Mouse (Mus musculus) bone marrow, adult 2 months (tissue): ENCODE data around the gene Sorbs1. TPM values are rescaled to one million over a fixed set of nuclear protein-coding genes. Genes with fewer than 3 reads are reported as not detected.

Source experiments
- H3K27ac ChIP-seq: fragments of 200-500 bp; 2 replicates; pipeline ENCODE4 v1.5.1; 2012; ENCODE audit warnings: low read depth, mild to moderate bottlenecking, control low read depth, inconsistent platforms, low read length; ENCODE audit not compliant: control insufficient read depth, poor library complexity, insufficient read depth
- H3K4me1 ChIP-seq: fragments of 200-500 bp; 2 replicates; pipeline ENCODE4 v1.6.1; 2011; ENCODE audit warnings: low read length; ENCODE audit not compliant: control insufficient read depth, insufficient read depth
- H3K4me3 ChIP-seq: fragments of 200-500 bp; replicated peaks from 2 replicates; pipeline ENCODE3; 2011; ENCODE audit warnings: mild to moderate bottlenecking, low read depth, low read length, control low read depth; ENCODE audit not compliant: control insufficient read depth
- CTCF ChIP-seq: fragments of 200-500 bp; IDR thresholded peaks from 2 replicates; pipeline ENCODE4 v1.5.1; 2011; ENCODE audit warnings: low read length, control low read depth; ENCODE audit not compliant: control insufficient read depth, insufficient read depth
- POLR2A ChIP-seq: fragments of 200-500 bp; IDR thresholded peaks from 2 replicates; pipeline ENCODE4 v1.6.1; 2011; ENCODE audit warnings: low read depth, mild to moderate bottlenecking, control low read depth, low read length, borderline replicate concordance; ENCODE audit not compliant: control insufficient read depth
- WGBS: fragments of 180-500 bp; shearing (Covaris S2); methylation state at CpG from one replicate; pipeline ENCODE4 v1.1.7; 2018; 5-methylcytosine and 5-hydroxymethylcytosine counted together
- polyA plus RNA-seq: library from polyadenylated mRNA; stranded (reverse); fragments of >200 nt; gene quantifications from 2 replicates; pipeline ENCODE4 v1.2.4, GENCODE M21; 2011; ENCODE audit warnings: low replicate concordance; ENCODE audit not compliant: missing spikeins, insufficient read depth, insufficient read length

The Sorbs1 gene
- polyA plus RNA-seq, 1 experiment = 26.1 TPM

GRCm38 (mm10) chr19:40499141-40499540 lies 14.4 kb downstream of the Sorbs1 start:
- no peaks in the 10 kb centered on the region for H3K4me1 ChIP-seq
- no peak overlapping the region for H3K4me3 ChIP-seq
- H3K27ac ChIP-seq = no peak overlapping the region
- 68% methylated on average over 8 of the region's 8 CpGs for WGBS
- TF ChIP-seq CTCF = no peak
- TF ChIP-seq POLR2A = no peak

DNA sequence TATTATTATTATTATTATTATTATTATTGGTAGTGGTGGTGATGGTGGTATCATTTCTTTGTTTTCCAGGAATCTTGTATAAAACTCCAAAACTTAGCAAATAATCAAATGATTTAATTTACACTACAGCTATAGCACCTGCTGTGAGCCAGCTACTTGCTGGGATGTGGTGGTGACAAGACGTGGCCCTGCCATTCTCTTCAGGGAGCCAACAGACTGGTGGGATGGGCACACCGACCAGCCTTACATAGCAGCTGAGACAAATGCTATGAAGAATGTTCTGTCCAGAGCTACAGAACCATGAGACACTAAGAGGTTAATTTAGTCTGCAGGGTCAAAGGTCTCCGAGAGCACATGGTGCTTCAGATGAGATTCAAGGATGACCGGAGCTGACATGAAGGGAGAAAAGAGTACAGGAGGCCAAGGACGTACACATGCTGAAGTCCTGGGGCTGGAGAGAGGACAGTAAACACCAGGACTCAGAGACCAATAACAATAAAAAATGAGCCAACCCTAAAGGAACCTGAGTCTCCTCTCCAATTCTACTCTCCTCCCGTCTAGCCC lies 15.3 kb downstream of the Sorbs1 start:
- TF ChIP-seq CTCF (no peak), POLR2A (no peak)
- 87% methylated on average over 6 of the region's 6 CpGs for WGBS
- Histone ChIP-seq H3K27ac (no peak overlapping the region), H3K4me1 (no peaks in the 10 kb centered on the region), H3K4me3 (no peak overlapping the region)

GRCm38 (mm10) chr19:40496509-40497267 lies 16.9 kb downstream of the Sorbs1 start:
- WGBS = 88% methylated on average over 11 of the region's 11 CpGs
- Histone ChIP-seq H3K4me1 (no peaks in the 10 kb centered on the region), H3K4me3 (no peak overlapping the region), H3K27ac (no peak overlapping the region)
- TF ChIP-seq CTCF (no peak), POLR2A (no peak)

GRCm38 (mm10) chr19:40496071-40496470 lies 17.5 kb downstream of the Sorbs1 start:
- H3K4me3 ChIP-seq = no peak overlapping the region
- WGBS = 51% methylated on average over 4 of the region's 4 CpGs
- H3K27ac ChIP-seq = no peak overlapping the region
- no peaks in the 10 kb centered on the region for H3K4me1 ChIP-seq
- no peak for TF ChIP-seq CTCF
- TF ChIP-seq POLR2A = no peak

DNA sequence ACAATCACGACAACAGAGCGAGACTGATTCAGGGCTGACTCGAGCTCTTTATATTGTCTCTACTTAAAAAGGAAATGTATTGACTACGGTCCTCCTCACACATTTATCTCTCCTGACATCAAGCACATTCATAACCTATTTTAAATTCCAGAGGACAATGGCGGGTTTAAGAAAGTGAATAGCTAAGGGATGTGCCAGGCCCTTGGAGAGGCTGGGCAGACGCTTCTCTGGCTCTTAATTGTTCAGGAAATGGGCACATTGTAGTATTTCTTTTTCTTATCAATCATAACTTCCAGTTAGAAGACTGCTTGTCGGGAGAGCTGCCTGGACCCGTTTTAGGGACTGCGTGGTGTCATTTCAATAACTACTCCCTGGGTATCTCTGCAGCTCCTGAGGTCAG lies 20.7 kb downstream of the Sorbs1 start:
- TF ChIP-seq CTCF (no peak), POLR2A (no peak)
- WGBS = 83% methylated on average over 9 of the region's 9 CpGs
- H3K4me1 ChIP-seq = no peaks in the 10 kb centered on the region
- H3K27ac ChIP-seq = no peak overlapping the region
- no peak overlapping the region for H3K4me3 ChIP-seq

GRCm38 (mm10) chr19:40491442-40491841 lies 22.1 kb downstream of the Sorbs1 start:
- Histone ChIP-seq H3K27ac (no peak overlapping the region), H3K4me1 (no peaks in the 10 kb centered on the region), H3K4me3 (no peak overlapping the region)
- no peak for TF ChIP-seq POLR2A
- WGBS = 88% methylated on average over 2 of the region's 2 CpGs

DNA sequence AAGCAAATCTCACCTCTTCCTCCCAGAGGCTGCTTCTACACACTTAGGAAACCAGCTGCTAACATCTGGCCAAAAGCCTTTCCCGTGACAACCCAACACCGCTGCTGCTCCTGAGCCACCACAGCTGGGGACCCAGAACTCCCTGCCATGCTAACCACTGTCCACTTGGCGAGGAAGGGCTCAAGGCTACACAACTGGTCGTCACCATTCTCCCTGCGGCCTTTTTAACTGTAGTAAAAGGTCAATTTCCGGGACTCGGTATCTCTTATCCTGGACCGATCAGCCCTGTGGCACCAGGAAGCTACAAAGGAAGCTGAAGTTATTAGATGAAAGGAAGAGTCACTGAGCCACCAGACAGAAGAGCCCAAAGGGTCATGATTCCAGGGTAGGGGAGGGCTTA lies 22.8 kb downstream of the Sorbs1 start:
- Histone ChIP-seq H3K4me3 (no peak overlapping the region), H3K4me1 (no peaks in the 10 kb centered on the region), H3K27ac (no peak overlapping the region)
- 41% methylated on average over 8 of the region's 8 CpGs for WGBS
- no peak for TF ChIP-seq POLR2A
- TF ChIP-seq CTCF = no peak

GRCm38 (mm10) chr19:40489633-40490032 lies 23.9 kb downstream of the Sorbs1 start:
- no peak overlapping the region for H3K4me3 ChIP-seq
- no peak for TF ChIP-seq POLR2A
- no peak for TF ChIP-seq CTCF
- 49% methylated on average over 6 of the region's 6 CpGs for WGBS
- no peak overlapping the region for H3K27ac ChIP-seq
- H3K4me1 ChIP-seq = no peaks in the 10 kb centered on the region
